Mouse (Mus musculus) 3T3-L1 (cell line): ENCODE results near the gene Patl1.
"Not testable (repeated sequence)": the region's sequence is repeated elsewhere in the genome, so short reads cannot be mapped to it uniquely, and the experiment has no call there.

Experiments
- DNase-seq: peaks from one replicate; pipeline ENCODE4 v3.0.0-alpha.2; 2015; ENCODE audit warnings: low read depth, low spot score

The Patl1 gene

GRCm38 (mm10) chr19:11966201-11966636 is 54.0 kb downstream of the Patl1 start:
- peak; percentile 53 for DNase-seq

GRCm38 (mm10) chr19:11969155-11970050 is 57.2 kb downstream of the Patl1 start:
- DNase-seq, result no peak

GRCm38 (mm10) chr19:11973511-11974222 is 61.5 kb downstream of the Patl1 start:
- no peak for DNase-seq

DNA sequence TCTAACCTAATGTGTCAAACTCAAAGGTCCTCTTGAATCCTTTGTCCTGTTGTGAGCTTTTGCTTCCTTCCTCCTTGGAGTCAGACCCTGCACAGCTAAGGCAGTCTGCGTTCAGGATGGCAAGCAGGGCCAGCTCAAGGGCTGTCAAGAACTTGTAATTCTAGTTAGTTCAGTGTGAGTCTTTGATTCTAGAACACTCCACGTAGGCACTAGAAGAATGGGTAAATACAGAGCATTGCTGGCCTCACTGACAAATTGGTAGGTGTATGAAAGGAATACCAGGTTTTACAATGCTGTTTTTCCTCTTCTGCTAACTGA is 62.0 kb downstream of the Patl1 start:
- no peak for DNase-seq

DNA sequence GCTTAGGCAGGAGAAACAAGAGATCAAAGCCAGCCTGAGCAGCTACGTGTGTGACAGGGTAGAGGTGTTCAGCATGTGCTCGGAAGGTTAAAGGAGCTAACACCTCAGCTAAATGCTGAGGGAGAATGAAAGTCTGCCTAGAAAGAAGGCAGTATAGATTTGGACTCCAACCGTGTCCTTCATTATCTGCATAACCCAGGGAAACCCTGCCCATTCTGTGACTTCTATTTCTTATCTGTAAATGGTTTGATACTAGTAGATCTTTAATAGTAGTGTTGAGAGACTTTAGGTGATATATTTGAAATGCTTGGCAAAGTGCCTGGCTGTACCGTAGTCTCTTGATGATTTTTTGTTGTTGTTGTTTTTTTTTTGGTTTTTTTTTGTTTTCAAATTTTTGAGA is 63.5 kb downstream of the Patl1 start:
- no peak for DNase-seq

- DNase-seq, result no peak
Observed at GRCm38 (mm10) chr19:11977363-11977762, 65.2 kb downstream of the Patl1 start.

DNA sequence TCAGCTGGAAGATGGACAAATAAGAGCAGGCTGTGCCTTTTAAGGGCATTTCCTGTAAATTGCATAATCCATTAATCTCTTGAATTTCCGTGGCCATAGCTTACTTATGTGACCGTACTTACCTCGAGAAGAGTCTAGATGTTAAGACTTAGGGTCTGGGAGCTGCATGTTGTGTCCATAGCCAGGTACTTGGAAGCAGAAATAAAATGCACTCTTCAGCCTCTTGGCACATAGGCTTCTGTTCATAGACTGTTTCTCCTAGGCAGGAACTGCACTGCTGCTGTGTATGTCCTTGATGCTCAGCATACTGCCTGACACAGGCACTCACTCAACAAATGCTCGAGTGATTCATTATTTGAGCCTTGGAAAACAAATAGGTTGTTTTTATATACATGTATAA is 68.3 kb downstream of the Patl1 start:
- no peak for DNase-seq

DNA sequence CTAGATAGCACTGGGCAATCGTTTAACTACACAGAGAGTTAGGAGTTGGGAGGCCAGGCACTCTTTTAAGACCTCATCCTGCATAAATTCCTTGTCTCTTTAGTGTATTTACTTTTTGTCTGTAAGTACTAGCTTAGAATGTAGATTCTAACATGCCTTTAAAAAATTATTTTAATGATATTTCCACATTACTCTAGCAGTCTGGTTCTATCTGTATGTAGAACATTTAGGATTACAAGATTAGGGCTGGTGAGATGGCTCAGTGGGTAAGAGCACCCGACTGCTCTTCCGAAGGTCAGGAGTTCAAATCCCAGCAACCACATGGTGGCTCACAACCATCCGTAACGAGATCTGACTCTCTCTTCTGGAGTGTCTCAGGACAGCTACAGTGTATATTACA is 72.4 kb downstream of the Patl1 start:
- DNase-seq, result not testable (repeated sequence)

DNA sequence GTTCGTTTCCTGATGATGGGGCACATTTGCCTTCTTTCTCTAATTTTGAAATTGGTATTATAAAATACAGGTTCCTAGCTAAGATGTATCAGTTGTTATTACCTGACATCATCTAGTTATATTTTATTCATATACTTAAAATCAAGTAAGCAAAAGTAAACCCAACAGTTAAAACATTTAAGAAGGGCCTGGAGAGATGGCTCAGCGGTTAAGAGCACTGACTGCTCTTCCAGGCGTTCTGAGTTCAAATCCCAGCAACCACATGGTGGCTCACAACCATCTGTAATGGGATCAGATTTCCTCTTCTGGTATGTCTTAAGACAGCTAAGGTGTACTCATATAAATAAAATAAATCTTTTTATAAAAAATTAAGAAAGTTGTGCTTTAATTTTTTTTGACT is 75.6 kb downstream of the Patl1 start:
- no peak for DNase-seq

DNA sequence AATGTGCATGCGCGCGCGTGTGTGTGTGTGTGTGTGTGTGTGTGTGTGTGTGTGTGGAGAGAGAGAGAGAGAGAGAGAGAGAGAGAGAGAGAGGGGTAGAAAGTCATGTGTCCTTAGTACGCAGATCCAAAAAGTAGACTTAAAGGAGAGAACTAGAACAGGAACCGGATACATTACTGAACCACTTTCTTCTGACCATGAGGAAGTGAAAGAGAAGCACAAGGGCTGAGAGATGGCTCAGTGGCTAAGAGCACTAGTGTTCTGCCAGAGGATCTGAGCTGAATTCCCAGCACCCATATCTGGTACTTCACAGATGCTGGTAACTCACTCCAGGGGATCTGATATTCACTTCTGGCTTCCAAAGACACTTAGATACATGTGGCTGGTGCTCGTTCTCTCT is 77.1 kb downstream of the Patl1 start:
- DNase-seq, result no peak

DNA sequence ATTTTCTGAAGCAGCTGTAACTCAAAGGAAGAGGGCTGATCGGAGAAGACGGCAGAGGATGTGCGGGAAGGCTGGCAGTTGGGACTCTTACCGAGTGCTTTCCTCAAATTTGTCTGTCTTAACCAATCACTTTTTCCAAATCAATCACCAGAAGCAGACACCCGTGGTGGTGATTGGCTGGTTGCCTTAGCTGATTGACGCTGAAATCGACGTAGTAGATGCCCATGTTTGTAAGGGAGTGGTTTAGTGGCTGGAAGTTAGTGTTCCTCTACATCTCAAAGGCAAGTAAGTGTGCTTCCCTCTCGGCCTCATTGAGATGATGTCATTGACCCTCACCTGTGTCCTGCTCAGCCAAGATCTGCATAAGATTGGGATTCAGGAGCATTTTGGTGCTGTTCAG is 79.8 kb downstream of the Patl1 start:
- no peak for DNase-seq

DNA sequence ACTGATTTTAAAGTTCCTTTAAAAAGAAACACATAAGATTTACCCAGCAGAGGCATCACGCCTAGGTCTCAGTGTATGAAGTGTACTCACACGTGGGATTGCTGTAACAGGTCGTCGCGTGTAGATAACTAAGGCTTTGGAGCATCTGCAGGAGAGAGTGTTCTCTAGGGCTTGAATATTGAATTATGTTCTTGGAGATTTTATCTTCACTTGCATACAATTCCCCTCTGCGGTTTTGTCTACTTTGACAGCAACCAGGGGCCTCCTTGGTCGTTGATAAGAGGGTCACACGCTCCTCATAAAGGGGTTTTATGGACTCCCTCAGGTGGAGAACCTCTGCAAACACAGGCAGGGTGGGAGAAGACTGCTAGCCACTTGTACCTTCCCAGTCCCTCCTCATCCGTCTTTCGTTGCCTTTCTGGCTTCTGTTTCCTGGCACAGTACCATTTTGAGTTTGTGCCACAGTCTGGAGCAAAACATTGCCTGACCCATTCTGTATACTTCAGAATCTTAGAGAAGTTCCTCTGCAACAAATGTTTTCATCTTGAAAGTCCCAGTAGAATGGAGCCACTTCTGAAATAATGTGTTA is 80.3 kb downstream of the Patl1 start:
- no peak for DNase-seq
